Mouse (Mus musculus) liver, embryonic 16.5 days (tissue): ENCODE results near the gene Gpr142. TPM values are rescaled to one million over a fixed set of nuclear protein-coding genes. Genes with fewer than 3 reads are reported as not detected.
A peak's percentile ranks its signal among the peaks of the same experiment; 100 is the strongest.

Experiments
- ATAC-seq: fragments of 200-750 bp; cut with Nextera tagmentation; 2 replicates; pipeline ENCODE4 v1.8.0; 2017; ENCODE audit warnings: low read depth, mild to moderate bottlenecking, moderate number of reproducible peaks, moderate library complexity
- H3K27ac ChIP-seq: fragments of 300-500 bp; sonication (generic); 2 replicates; pipeline ENCODE4 v1.5.1; 2014; ENCODE audit warnings: mild to moderate bottlenecking, low read length
- H3K27me3 ChIP-seq: fragments of 300-500 bp; sonication (generic); 2 replicates; pipeline ENCODE4 v1.6.1; 2014; ENCODE audit warnings: low read depth, low read length, mixed read lengths; ENCODE audit not compliant: control insufficient read depth, insufficient read depth
- H3K36me3 ChIP-seq: fragments of 300-500 bp; sonication (generic); 2 replicates; pipeline ENCODE4 v1.6.1; 2014; ENCODE audit warnings: mild to moderate bottlenecking; ENCODE audit not compliant: control insufficient read depth, insufficient read depth
- H3K4me1 ChIP-seq: fragments of 300-500 bp; sonication (generic); 2 replicates; pipeline ENCODE4 v1.6.1; 2014; ENCODE audit warnings: low read depth, low read length, mixed read lengths; ENCODE audit not compliant: control insufficient read depth
- H3K4me2 ChIP-seq: fragments of 300-500 bp; sonication (generic); 2 replicates; pipeline ENCODE4 v1.6.1; 2014; ENCODE audit warnings: low read depth, low read length, mixed read lengths
- H3K4me3 ChIP-seq: fragments of 300-500 bp; sonication (generic); 2 replicates; pipeline ENCODE4 v1.5.1; 2014; ENCODE audit warnings: low read depth, mild to moderate bottlenecking, low read length
- H3K9ac ChIP-seq: fragments of 300-500 bp; sonication (generic); 2 replicates; pipeline ENCODE4 v1.6.1; 2014; ENCODE audit warnings: low read depth, low read length
- H3K9me3 ChIP-seq: fragments of 300-500 bp; sonication (generic); replicated peaks from 2 replicates; pipeline ENCODE4 v1.6.1; 2016; ENCODE audit warnings: low read length; ENCODE audit not compliant: control insufficient read depth
- WGBS: fragments of 180-500 bp; shearing (Covaris S2); extraction: QIAGEN DNeasy Blood & Tissue Kit; methylation state at CpG from one replicate; pipeline ENCODE4 v1.1.7; 2014; ENCODE audit not compliant: insufficient replicate concordance; 5-methylcytosine and 5-hydroxymethylcytosine counted together
- polyA plus RNA-seq: library from polyadenylated mRNA; unstranded; fragments of >200 nt; fragmentation: Nextera tagmentation; extraction: Ambion mirVana; gene quantifications from 2 replicates; pipeline ENCODE4 v1.2.1, GENCODE M21; 2015

Gpr142 gene
- polyA plus RNA-seq, 1 experiment from 2014 or later: not detected

DNA sequence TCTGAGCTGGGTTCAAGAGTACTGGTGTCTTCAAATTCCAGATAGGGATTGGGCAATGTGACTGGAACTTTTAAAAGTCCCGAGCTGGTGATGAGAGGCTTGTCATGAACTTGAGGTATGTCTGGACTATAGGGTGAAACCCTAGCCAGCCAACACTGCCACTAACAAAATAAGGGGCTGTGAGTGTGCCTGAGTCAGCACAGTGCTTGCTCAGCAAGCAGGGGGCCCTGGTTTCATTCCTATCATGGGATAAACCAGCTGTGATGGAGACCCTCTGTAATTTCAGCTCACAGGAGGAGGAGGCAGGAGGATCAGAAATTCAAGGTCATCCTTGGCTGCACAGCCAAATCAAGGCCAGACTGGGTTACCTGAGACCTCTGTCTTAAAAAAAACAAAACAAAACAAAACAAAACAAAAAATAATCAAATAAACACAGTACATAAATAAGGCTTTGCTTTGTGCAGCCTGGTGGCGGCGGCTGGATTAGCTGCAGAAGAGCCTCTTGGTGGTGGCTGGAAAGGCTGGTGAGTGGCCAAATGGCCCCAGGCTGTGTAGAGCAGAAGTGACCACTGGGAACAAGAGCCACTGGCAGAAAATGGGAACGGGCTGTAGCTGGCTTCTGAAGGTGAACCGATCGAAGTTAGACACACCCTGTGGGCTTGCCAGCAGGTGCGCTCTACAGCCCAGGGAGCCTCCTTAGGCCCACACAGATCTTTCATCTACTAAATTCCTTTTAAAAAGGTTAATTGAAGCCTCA lies 45.9 kb downstream of the Gpr142 start:
- no peak overlapping the region for H3K4me3 ChIP-seq
- peaks cover 3% of the 10 kb centered on the region for H3K27me3 ChIP-seq
- 61% methylated on average over 7 of the region's 7 CpGs for WGBS
- no peak for ATAC-seq
- no peaks in the 10 kb centered on the region for H3K36me3 ChIP-seq
- no peak overlapping the region for H3K4me2 ChIP-seq
- H3K4me1 ChIP-seq: peaks cover 4% of the 10 kb centered on the region; the same call in 1 of the 2 replicates
- no peak overlapping the region for H3K27ac ChIP-seq
- H3K9ac ChIP-seq: no peak overlapping the region
- no peaks in the 10 kb centered on the region for H3K9me3 ChIP-seq

DNA sequence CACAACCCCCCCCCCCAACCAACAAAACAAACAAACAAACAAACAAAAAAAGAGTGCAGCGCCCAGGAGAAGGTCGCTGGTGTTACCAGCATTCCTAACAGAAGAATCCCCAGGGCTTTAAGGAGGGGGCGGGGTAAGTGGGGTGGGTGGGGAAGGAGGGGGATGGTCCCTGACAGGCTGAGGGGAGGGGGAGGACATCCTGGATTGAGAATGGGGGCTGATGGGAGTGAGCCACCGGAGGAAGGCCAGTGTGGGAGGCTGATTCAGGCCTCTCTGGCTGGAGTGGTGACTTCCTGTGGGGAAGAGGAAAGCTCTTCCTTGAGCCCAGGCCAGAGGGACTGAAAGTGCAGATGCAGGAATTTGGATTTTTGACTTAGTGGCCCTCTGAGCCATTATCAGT lies 47.6 kb downstream of the Gpr142 start:
- no peak overlapping the region for H3K9ac ChIP-seq
- 58% methylated on average over 4 of the region's 4 CpGs for WGBS

DNA sequence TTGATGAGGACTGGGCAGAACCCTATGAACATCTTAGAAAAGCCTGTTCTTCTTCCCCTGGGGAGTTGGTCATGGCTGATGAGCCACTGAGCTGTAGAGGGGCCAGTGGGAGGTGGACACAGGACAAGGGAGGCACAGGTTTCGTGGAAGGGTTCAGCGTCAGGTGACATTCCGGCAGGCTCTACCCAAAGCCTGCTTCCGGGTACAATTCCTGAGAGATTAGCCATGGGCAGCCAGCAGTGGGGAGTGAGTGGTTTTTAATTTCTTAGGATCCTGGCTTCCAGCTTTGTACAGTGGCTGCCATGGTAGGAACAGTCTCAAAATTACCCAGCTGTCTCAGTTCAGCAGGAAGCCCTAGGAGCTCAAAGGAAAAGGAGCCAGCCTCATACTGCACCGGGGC lies 48.3 kb downstream of the Gpr142 start:
- whole genome bisulfite sequencing: 59% methylated on average over 5 of the region's 5 CpGs
- Histone ChIP-seq H3K9ac (no peak overlapping the region), H3K27ac (no peak overlapping the region), H3K27me3 (peaks cover 27% of the 10 kb centered on the region), H3K4me2 (no peak overlapping the region), H3K4me1 (peaks cover 7% of the 10 kb centered on the region; the same call in 1 of the 2 replicates), H3K36me3 (no peaks in the 10 kb centered on the region), H3K9me3 (no peaks in the 10 kb centered on the region), H3K4me3 (no peak overlapping the region)
- ATAC-seq: no peak

More for the DNA sequence above, 47.6 kb downstream of the Gpr142 start:
- peaks cover 7% of the 10 kb centered on the region; the same call in 1 of the 2 replicates for H3K4me1 ChIP-seq
- H3K27ac ChIP-seq: no peak overlapping the region
- peaks cover 20% of the 10 kb centered on the region for H3K27me3 ChIP-seq
- no peak overlapping the region for H3K4me3 ChIP-seq
- ATAC-seq: no peak
- H3K36me3 ChIP-seq: no peaks in the 10 kb centered on the region
- no peak overlapping the region for H3K4me2 ChIP-seq
- no peaks in the 10 kb centered on the region for H3K9me3 ChIP-seq

DNA sequence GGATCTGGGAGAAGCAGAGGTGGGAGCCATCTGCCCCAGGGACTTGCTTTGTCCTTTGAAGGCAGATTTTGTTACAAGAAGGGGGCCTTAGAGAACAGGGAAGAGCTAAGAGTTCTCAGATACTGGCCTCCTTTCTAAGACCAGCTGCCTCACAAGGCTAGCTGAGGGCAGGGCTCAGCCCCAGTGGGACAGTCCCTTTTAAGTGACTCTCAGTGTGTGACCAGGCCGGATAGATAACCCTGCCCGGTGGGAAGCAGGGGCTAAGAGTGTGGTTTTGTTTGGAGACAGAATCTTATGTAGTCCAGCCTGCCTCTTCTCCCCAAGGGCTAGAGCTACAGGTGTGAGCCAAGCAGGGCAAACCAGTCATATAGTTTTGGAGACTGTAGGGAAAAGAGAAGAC lies 50.8 kb downstream of the Gpr142 start:
- ATAC-seq: no peak
- Histone ChIP-seq H3K4me3 (no peak overlapping the region), H3K9me3 (no peaks in the 10 kb centered on the region), H3K4me2 (no peak overlapping the region), H3K4me1 (peaks cover 3% of the 10 kb centered on the region), H3K9ac (no peak overlapping the region), H3K27ac (no peak overlapping the region), H3K27me3 (peaks cover 45% of the 10 kb centered on the region), H3K36me3 (no peaks in the 10 kb centered on the region)
- WGBS: 8% methylated on average over 2 of the region's 2 CpGs

DNA sequence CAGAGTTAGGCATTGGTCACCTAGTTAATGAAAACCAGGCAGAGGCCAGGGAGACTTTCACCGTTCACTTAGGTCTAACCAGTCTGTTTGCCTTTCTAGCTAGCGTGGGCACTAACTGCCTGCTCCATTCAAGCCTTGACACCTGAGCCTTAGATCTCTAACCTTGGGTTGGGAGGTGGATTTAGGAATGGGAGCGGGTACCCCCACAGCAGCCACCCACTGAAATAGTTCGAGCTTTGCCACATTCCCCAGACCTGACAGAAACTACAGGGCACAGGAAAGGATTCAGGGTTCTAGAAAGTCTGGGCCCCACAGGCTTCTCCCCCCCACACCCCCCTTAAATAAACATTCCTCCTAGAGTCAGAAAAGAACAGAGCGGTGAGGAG lies 51.3 kb downstream of the Gpr142 start:
- no peaks in the 10 kb centered on the region for H3K9me3 ChIP-seq
- H3K27me3 ChIP-seq: peaks cover 45% of the 10 kb centered on the region
- no peaks in the 10 kb centered on the region for H3K36me3 ChIP-seq
- 38% methylated on average over 5 of the region's 5 CpGs for WGBS
- no peak overlapping the region for H3K4me3 ChIP-seq
- no peak for ATAC-seq
- peak overlapping the region; percentile 83 for H3K27ac ChIP-seq
- H3K4me2 ChIP-seq: peak overlapping the region; percentile 64
- H3K4me1 ChIP-seq: peaks cover 3% of the 10 kb centered on the region
- no peak overlapping the region for H3K9ac ChIP-seq

DNA sequence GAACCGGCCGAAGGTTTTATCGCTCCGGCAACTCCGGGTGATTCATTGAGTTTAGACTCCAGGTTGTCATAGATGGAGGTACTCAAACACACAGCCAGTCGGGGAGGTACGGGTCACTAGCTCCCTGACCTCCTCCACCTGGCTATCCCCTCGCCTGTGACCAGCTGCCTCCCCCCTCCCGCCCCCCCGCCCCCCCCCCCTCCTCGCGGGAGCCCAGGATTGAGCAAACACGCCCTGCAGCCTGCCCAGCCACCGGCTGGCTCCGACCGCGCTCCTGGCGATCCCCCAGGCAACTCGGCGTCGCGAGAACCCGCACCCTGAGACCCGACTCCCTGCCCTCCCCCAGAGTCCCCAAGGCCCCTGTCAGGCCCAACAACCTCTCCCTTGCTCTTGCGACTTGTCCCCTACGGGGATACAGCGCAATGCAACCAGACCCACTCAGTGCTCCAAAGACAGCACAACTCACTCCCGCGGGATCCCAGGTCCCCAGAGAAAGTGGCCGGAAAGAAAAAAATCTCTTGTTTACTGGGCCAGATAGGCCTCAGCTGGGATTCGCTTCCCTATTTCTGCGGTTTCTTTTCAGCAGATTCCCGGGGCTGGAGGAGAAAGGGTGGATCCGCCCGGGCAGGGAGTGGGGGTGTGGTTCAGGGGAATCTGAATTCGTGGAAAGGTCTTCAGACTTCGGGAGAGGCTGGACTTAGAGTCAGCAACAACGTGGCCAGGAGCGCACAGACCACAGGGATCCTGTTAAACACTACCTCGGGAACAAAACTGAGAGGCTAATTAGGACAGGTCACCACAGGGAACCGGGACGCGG lies 51.9 kb downstream of the Gpr142 start, which contains the start of gene Gprc5c:
TSS of gene Gprc5c (plus strand) at position 701 of the 817 bp plus-strand sequence.
- peaks cover 45% of the 10 kb centered on the region for H3K27me3 ChIP-seq
- WGBS: 3% methylated on average over 39 of the region's 43 CpGs
- H3K9ac ChIP-seq: peak within 1 kb of the TSS; percentile 63
- no peaks in the 10 kb centered on the region for H3K9me3 ChIP-seq
- H3K4me1 ChIP-seq: peaks cover 3% of the 10 kb centered on the region
- peak within 1 kb of the TSS; percentile 83 for H3K27ac ChIP-seq
- peak; percentile 44 for ATAC-seq
- peak within 1 kb of the TSS; percentile 60 for H3K4me3 ChIP-seq
- no peaks in the 10 kb centered on the region for H3K36me3 ChIP-seq
- peak within 1 kb of the TSS; percentile 64 for H3K4me2 ChIP-seq

DNA sequence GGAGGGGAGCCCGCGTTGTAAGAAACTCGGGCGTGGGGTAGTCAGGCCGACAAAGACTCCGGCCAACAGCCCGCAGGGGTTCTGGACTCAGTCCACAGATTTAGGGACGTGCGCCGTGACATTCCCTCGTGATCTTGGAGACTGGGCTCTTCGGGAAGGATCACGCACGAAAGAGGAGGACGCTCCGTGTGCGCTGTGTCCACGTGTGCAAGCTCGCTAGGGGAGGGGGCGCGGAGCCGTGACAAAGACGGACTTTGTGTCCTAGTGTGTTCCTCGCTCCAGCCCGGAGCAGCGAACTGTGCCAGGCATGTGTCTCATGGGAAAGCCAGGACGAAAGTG lies 52.5 kb downstream of the Gpr142 start:
- Histone ChIP-seq H3K36me3 (no peaks in the 10 kb centered on the region), H3K4me1 (peaks cover 3% of the 10 kb centered on the region), H3K9me3 (no peaks in the 10 kb centered on the region), H3K27me3 (peaks cover 45% of the 10 kb centered on the region), H3K4me2 (peak overlapping the region; percentile 64), H3K9ac (peak overlapping the region; percentile 63), H3K4me3 (peak overlapping the region; percentile 60), H3K27ac (peak overlapping the region; percentile 83)
- WGBS: 1% methylated on average over 27 of the region's 27 CpGs
- ATAC-seq: peak; percentile 42

DNA sequence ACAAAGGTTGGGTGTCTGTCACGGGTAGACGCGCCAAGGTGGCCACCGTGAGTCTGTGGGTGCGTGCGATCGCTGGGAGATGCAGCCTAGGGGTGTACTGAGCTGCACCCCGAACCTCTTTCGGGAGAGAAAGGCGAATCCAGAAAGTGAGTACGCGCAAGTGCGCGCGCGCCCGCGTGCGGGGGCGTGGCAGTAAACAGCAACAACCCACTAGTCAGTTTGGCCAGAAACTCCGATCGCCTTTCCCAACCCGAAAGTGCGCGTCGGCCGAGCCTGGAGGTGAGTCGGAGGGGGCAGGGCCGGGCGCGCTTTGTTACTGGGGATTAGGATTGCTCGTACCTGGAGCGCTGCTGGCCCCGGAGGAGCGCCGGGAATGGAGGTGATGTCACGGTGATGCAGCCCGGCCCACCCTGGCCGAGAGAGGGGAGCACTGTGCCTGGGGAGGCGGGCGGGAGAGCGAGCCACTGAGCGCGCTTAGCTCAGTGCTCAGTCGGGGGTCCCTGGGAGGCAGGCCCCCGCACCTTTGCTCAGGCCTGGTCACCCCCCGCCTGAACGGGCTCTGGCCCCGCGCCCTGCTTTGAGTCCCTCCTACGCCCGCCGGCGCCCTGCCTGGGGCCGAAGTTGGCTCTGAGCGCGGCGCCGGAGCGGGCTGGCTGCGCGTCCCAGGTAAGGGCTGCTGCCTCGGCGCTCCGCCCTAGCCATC lies 53.0 kb downstream of the Gpr142 start:
- H3K4me1 ChIP-seq: peaks cover 3% of the 10 kb centered on the region
- under 1% methylated on average over 63 of the region's 65 CpGs for WGBS
- H3K27me3 ChIP-seq: peaks cover 45% of the 10 kb centered on the region
- H3K36me3 ChIP-seq: no peaks in the 10 kb centered on the region
- H3K9me3 ChIP-seq: no peaks in the 10 kb centered on the region
- peak overlapping the region; percentile 63 for H3K9ac ChIP-seq
- H3K4me3 ChIP-seq: peak overlapping the region; percentile 60
- peak overlapping the region; percentile 64 for H3K4me2 ChIP-seq
- ATAC-seq: peak; percentile 58
- peak overlapping the region; percentile 83 for H3K27ac ChIP-seq
